Mouse (Mus musculus) heart, adult 9 months (tissue): ENCODE data around the gene Olfr1026.

Source experiments
- DNase-seq, 2 experiments: peaks; one replicate each; pipeline ENCODE4 v3.0.0; 2022; ENCODE audit warnings: low spot score in 2 of 2

Gene Olfr1026

GRCm38 (mm10) chr2:85921258-85921657, at the start of gene Olfr1026:
Gene Olfr1026 (plus strand): TSS chr2:85921558.
- no peak for DNase-seq

- DNase-seq, result no peak
Observed at GRCm38 (mm10) chr2:85885340-85885739, 36.0 kb upstream of the Olfr1026 start, which contains the start of gene Olfr1023. Gene Olfr1023 (plus strand): TSS chr2:85885640.

GRCm38 (mm10) chr2:85904952-85905351, 16.4 kb upstream of the Olfr1026 start, which contains the start of gene Olfr1024:
Gene Olfr1024 (minus strand): TSS chr2:85905052.
- DNase-seq, result no peak

- no peak for DNase-seq
Observed at GRCm38 (mm10) chr2:85913197-85913596, 8.2 kb upstream of the Olfr1026 start.

GRCm38 (mm10) chr2:85914893-85915292, 6.5 kb upstream of the Olfr1026 start, which contains the start of gene Olfr1025-ps1:
Gene Olfr1025-ps1 (plus strand): TSS chr2:85915193.
- DNase-seq, result no peak

GRCm38 (mm10) chr2:85950137-85950536, 28.8 kb downstream of the Olfr1026 start, which contains the start of gene Olfr1028:
Gene Olfr1028 (plus strand): TSS chr2:85950437.
- DNase-seq, result no peak

- no peak for DNase-seq
Observed at GRCm38 (mm10) chr2:85973595-85973994, 52.2 kb downstream of the Olfr1026 start, which contains the start of gene Olfr1029. Gene Olfr1029 (plus strand): TSS chr2:85973895.
